In genomic region chr7:6182882-6183281, GRCm38 (mm10) we compare ENCODE assay signal across 28 mouse cellular contexts. TPM values are rescaled to one million over a fixed set of nuclear protein-coding genes. Genes with fewer than 3 reads are reported as not detected.
"Had no signal": no experiment of that assay in that cellular context is flagged by ENCODE, and none has a peak within 500 bp of the region (broad histone marks: within the 10 kb centered on the region; RNA-seq: fewer than 3 reads in every experiment).

No protein-coding gene starts in this region.

- H3K9ac ChIP-seq: intestine, embryonic 15.5 days; liver, embryonic 15.5 days; lung, embryonic 14.5 days; midbrain, embryonic 13.5 days had no signal

- H3K4me2 ChIP-seq: intestine, embryonic 15.5 days; liver, embryonic 15.5 days; lung, embryonic 14.5 days; midbrain, embryonic 13.5 days had no signal

- H3K27ac ChIP-seq: intestine, embryonic 15.5 days; kidney, postnatal 0 days; layer of hippocampus, adult 2 months; left cerebral cortex, adult 2 months; liver, embryonic 15.5 days; macrophage; midbrain, embryonic 13.5 days had no signal

- H3K4me1 ChIP-seq: intestine, embryonic 15.5 days; midbrain, embryonic 13.5 days had no signal

- H3K9me3 ChIP-seq: intestine, embryonic 15.5 days; liver, embryonic 15.5 days; megakaryocyte, embryonic 14.5 days; midbrain, embryonic 13.5 days had no signal

- H3K27me3 ChIP-seq: intestine, embryonic 15.5 days; liver, embryonic 15.5 days; megakaryocyte, embryonic 14.5 days; midbrain, embryonic 13.5 days had no signal

- DNase-seq: layer of hippocampus, adult 9-11 months; lung, embryonic 14.5 days; thymus, adult 18-20 months; thymus, postnatal 36 days had no signal

- ATAC-seq: intestine, embryonic 15.5 days; lung, postnatal 0 days; midbrain, embryonic 13.5 days; midbrain, embryonic 16.5 days had no signal

- H3K4me3 ChIP-seq: intestine, embryonic 15.5 days; layer of hippocampus, adult 2 months; left cerebral cortex, adult 2 months; liver, embryonic 15.5 days; megakaryocyte, embryonic 14.5 days; midbrain, embryonic 13.5 days had no signal

RNA-seq across cellular contexts. Expression of gene Galp, which starts 14.0 kb away (rescaled TPM):
- total RNA-seq: layer of hippocampus, adult 2 months; layer of hippocampus, postnatal 25 days; left cerebral cortex, adult 2 months; left cerebral cortex, postnatal 10 days; left cerebral cortex, postnatal 36 days had no signal
- polyA plus RNA-seq: intestine, embryonic 15.5 days; kidney, embryonic 14.5 days; kidney, postnatal 0 days; limb, embryonic 11.5 days; limb, embryonic 14.5 days; liver, embryonic 15.5 days; lung, embryonic 14.5 days; lung, postnatal 0 days; macrophage; midbrain, embryonic 13.5 days; midbrain, embryonic 16.5 days; neural tube, embryonic 11.5 days; neural tube, embryonic 14.5 days; small intestine, adult 2 months; spleen, adult 2 months; stomach, embryonic 16.5 days; testis, adult 2 months; urinary bladder, adult 2 months had no signal

RNA-seq across cellular contexts. Expression of gene Zscan5b, which starts 39.2 kb away (rescaled TPM):
- total RNA-seq: layer of hippocampus, adult 2 months; layer of hippocampus, postnatal 25 days; left cerebral cortex, adult 2 months; left cerebral cortex, postnatal 10 days; left cerebral cortex, postnatal 36 days had no signal
- polyA plus RNA-seq: intestine, embryonic 15.5 days; kidney, embryonic 14.5 days; kidney, postnatal 0 days; large intestine, adult 2 months; limb, embryonic 11.5 days; limb, embryonic 14.5 days; liver, embryonic 15.5 days; lung, embryonic 14.5 days; lung, postnatal 0 days; macrophage; midbrain, embryonic 13.5 days; midbrain, embryonic 16.5 days; neural tube, embryonic 11.5 days; neural tube, embryonic 14.5 days; small intestine, adult 2 months; spleen, adult 2 months; stomach, embryonic 16.5 days; urinary bladder, adult 2 months had no signal
